Mouse (Mus musculus): ENCODE data around the gene Rplp2. TPM values are rescaled to one million over a fixed set of nuclear protein-coding genes. Genes with fewer than 3 reads are reported as not detected.

Gene Rplp2
- polyA plus RNA-seq, 1 experiment = 584 TPM

- H3K27me3 ChIP-seq (ENCODE audit: control insufficient read depth) = peaks cover 5% of the 10 kb centered on the region
- TF ChIP-seq TAL1 (IDR thresholded peaks at IDR 0.05; ENCODE audit: low read length) = no peak
- TF ChIP-seq GATA1 (IDR thresholded peaks at IDR 0.05; ENCODE audit: low read length) = no peak
- H3K4me1 ChIP-seq (ENCODE audit: control insufficient read depth) = peaks cover 34% of the 10 kb centered on the region
- H3K9me3 ChIP-seq (ENCODE audit: control insufficient read depth, low read length) = no peaks in the 10 kb centered on the region
- peaks cover 7% of the 10 kb centered on the region for H3K36me3 ChIP-seq (ENCODE audit: control insufficient read depth)
- H3K4me3 ChIP-seq (replicated peaks) = no peak overlapping the region
These were observed 30.9 kb upstream of the Rplp2 start for GRCm38 (mm10) chr7:141416144-141416841.

- Histone ChIP-seq H3K4me1 (ENCODE audit: control insufficient read depth) (peaks cover 24% of the 10 kb centered on the region), H3K36me3 (ENCODE audit: control insufficient read depth) (no peaks in the 10 kb centered on the region), H3K9me3 (ENCODE audit: control insufficient read depth, low read length) (no peaks in the 10 kb centered on the region), H3K27me3 (ENCODE audit: control insufficient read depth) (peaks cover 5% of the 10 kb centered on the region), H3K4me3 (replicated peaks) (no peak overlapping the region)
- TF ChIP-seq TAL1 (IDR thresholded peaks at IDR 0.05; ENCODE audit: low read length) (no peak), GATA1 (IDR thresholded peaks at IDR 0.05; ENCODE audit: low read length) (no peak)
These were observed 29.2 kb upstream of the Rplp2 start for GRCm38 (mm10) chr7:141417731-141418681.

GRCm38 (mm10) chr7:141418970-141419369 lies 28.2 kb upstream of the Rplp2 start:
- H3K9me3 ChIP-seq (ENCODE audit: control insufficient read depth, low read length) = no peaks in the 10 kb centered on the region
- no peak for TF ChIP-seq TAL1 (IDR thresholded peaks at IDR 0.05; ENCODE audit: low read length)
- no peak for TF ChIP-seq GATA1 (IDR thresholded peaks at IDR 0.05; ENCODE audit: low read length)
- H3K4me1 ChIP-seq (ENCODE audit: control insufficient read depth) = peaks cover 15% of the 10 kb centered on the region
- no peaks in the 10 kb centered on the region for H3K36me3 ChIP-seq (ENCODE audit: control insufficient read depth)
- peaks cover 12% of the 10 kb centered on the region for H3K27me3 ChIP-seq (ENCODE audit: control insufficient read depth)
- H3K4me3 ChIP-seq (replicated peaks) = no peak overlapping the region

GRCm38 (mm10) chr7:141420030-141420702 lies 27.0 kb upstream of the Rplp2 start:
- TF ChIP-seq TAL1 (IDR thresholded peaks at IDR 0.05; ENCODE audit: low read length) (no peak), GATA1 (IDR thresholded peaks at IDR 0.05; ENCODE audit: low read length) (no peak)
- peaks cover 6% of the 10 kb centered on the region for H3K4me1 ChIP-seq (ENCODE audit: control insufficient read depth)
- H3K9me3 ChIP-seq (ENCODE audit: control insufficient read depth, low read length) = no peaks in the 10 kb centered on the region
- no peaks in the 10 kb centered on the region for H3K36me3 ChIP-seq (ENCODE audit: control insufficient read depth)
- peaks cover 16% of the 10 kb centered on the region for H3K27me3 ChIP-seq (ENCODE audit: control insufficient read depth)
- H3K4me3 ChIP-seq (replicated peaks) = no peak overlapping the region

GRCm38 (mm10) chr7:141423811-141424210 lies 23.4 kb upstream of the Rplp2 start:
- no peak for TF ChIP-seq TAL1 (IDR thresholded peaks at IDR 0.05; ENCODE audit: low read length)
- TF ChIP-seq GATA1 (IDR thresholded peaks at IDR 0.05; ENCODE audit: low read length) = no peak
- H3K9me3 ChIP-seq (ENCODE audit: control insufficient read depth, low read length) = no peaks in the 10 kb centered on the region
- no peak overlapping the region for H3K4me3 ChIP-seq (replicated peaks)
- peaks cover 16% of the 10 kb centered on the region for H3K4me1 ChIP-seq (ENCODE audit: control insufficient read depth)
- H3K36me3 ChIP-seq (ENCODE audit: control insufficient read depth) = no peaks in the 10 kb centered on the region
- H3K27me3 ChIP-seq (ENCODE audit: control insufficient read depth) = peaks cover 26% of the 10 kb centered on the region

- no peak overlapping the region for H3K4me3 ChIP-seq (replicated peaks)
- TF ChIP-seq TAL1 (IDR thresholded peaks at IDR 0.05; ENCODE audit: low read length) (no peak), GATA1 (IDR thresholded peaks at IDR 0.05; ENCODE audit: low read length) (no peak)
These were observed 20.0 kb upstream of the Rplp2 start for GRCm38 (mm10) chr7:141426948-141427730.

GRCm38 (mm10) chr7:141428701-141429100 lies 18.5 kb upstream of the Rplp2 start:
- Histone ChIP-seq H3K4me1 (ENCODE audit: control insufficient read depth) (peaks cover 45% of the 10 kb centered on the region), H3K27me3 (ENCODE audit: control insufficient read depth) (peaks cover 16% of the 10 kb centered on the region), H3K4me3 (replicated peaks) (no peak overlapping the region), H3K9me3 (ENCODE audit: control insufficient read depth, low read length) (no peaks in the 10 kb centered on the region), H3K36me3 (ENCODE audit: control insufficient read depth) (peaks cover 35% of the 10 kb centered on the region)
- no peak for TF ChIP-seq GATA1 (IDR thresholded peaks at IDR 0.05; ENCODE audit: low read length)
- TF ChIP-seq TAL1 (IDR thresholded peaks at IDR 0.05; ENCODE audit: low read length) = no peak

More at GRCm38 (mm10) chr7:141426948-141427730, 20.0 kb upstream of the Rplp2 start:
- Histone ChIP-seq H3K27me3 (ENCODE audit: control insufficient read depth) (peaks cover 23% of the 10 kb centered on the region), H3K4me1 (ENCODE audit: control insufficient read depth) (peaks cover 31% of the 10 kb centered on the region), H3K9me3 (ENCODE audit: control insufficient read depth, low read length) (no peaks in the 10 kb centered on the region), H3K36me3 (ENCODE audit: control insufficient read depth) (peaks cover 19% of the 10 kb centered on the region)

GRCm38 (mm10) chr7:141429310-141429709 lies 17.9 kb upstream of the Rplp2 start, which contains the start of gene Cend1:
TSS of gene Cend1 (minus strand) at chr7:141429491.
- Histone ChIP-seq H3K4me1 (ENCODE audit: control insufficient read depth) (peaks cover 51% of the 10 kb centered on the region), H3K36me3 (ENCODE audit: control insufficient read depth) (peaks cover 39% of the 10 kb centered on the region), H3K27me3 (ENCODE audit: control insufficient read depth) (peaks cover 15% of the 10 kb centered on the region), H3K4me3 (replicated peaks) (no peak within 1 kb of the TSS), H3K9me3 (ENCODE audit: control insufficient read depth, low read length) (no peaks in the 10 kb centered on the region)
- TF ChIP-seq GATA1 (IDR thresholded peaks at IDR 0.05; ENCODE audit: low read length) (no peak), TAL1 (IDR thresholded peaks at IDR 0.05; ENCODE audit: low read length) (no peak)
